Mouse (Mus musculus): ENCODE results near the gene Nek1.

- no peak for TF ChIP-seq CTCF (IDR thresholded peaks at IDR 0.05; ENCODE audit: extremely low read depth, insufficient read length, insufficient replicate concordance, low read depth, low read length)
- no peak for TF ChIP-seq POLR2A (IDR thresholded peaks at IDR 0.05; ENCODE audit: low read depth, low read length)
These were observed 149.3 kb downstream of the Nek1 start for GRCm38 (mm10) chr8:61142302-61142701.
